Mouse (Mus musculus): ENCODE measurements around the gene Mef2a. TPM values are rescaled to one million over a fixed set of nuclear protein-coding genes. Genes with fewer than 3 reads are reported as not detected.

Mef2a gene
- polyA plus RNA-seq, 1 experiment from 2014 or later, result 38.0 TPM

DNA sequence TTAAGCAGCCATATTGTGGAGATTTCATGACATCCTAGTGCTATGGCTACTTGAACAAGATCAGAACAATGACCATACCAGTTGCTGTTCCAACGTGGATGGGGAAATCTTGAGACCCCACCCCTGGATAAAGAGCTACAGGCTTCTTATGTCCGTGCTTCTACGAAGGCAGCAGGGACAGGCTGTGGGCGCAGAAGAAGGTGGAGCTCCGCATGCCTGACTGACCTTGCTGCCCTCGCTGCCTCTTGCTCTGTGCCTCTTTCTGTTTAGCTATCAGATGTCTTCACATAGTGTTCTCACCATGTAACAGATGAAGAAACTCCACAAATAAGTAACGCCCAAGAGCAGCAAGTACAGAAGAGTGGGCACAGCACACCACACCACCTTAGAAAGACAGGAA, 29.7 kb upstream of the Mef2a start:
- no peaks in the 10 kb centered on the region for H3K4me1 ChIP-seq (ENCODE audit: control insufficient read depth, insufficient read depth, low read depth, low read length)
- no peak overlapping the region for H3K9ac ChIP-seq (ENCODE audit: low read depth, low read length)
- no peaks in the 10 kb centered on the region for H3K9me3 ChIP-seq (ENCODE audit: control insufficient read depth, low read length)
- H3K27me3 ChIP-seq (replicated peaks; ENCODE audit: control insufficient read depth, insufficient read depth, low read length), result no peaks in the 10 kb centered on the region
- ATAC-seq, result no peak
- H3K36me3 ChIP-seq (ENCODE audit: control insufficient read depth, insufficient read depth, low read length), result no peaks in the 10 kb centered on the region
- H3K4me3 ChIP-seq (ENCODE audit: low read length), result no peak overlapping the region
- no peak overlapping the region for H3K4me2 ChIP-seq (ENCODE audit: low read length)
- H3K27ac ChIP-seq (ENCODE audit: low read depth, low read length), result no peak overlapping the region
- 77% methylated on average over 7 of the region's 7 CpGs for WGBS

DNA sequence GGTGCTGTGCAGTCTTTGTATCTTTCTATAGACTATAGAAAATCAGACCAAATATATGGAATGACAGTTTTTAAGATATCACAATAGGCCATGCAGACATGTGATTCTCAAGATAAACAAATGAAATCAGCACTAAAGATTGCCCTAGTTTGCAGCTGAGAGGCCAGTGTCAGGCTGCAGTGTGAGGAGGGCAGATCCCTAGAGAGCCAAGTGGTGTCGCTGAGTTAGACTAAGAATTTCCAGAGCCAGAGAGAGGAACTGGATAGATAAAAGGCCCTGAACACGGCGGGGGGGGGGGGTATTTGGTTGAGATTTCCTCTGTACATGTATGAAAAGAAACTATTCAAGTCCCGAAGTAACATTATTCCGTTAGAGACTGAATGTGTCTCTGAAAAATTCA, 28.7 kb upstream of the Mef2a start:
- H3K27ac ChIP-seq (ENCODE audit: low read depth, low read length), result no peak overlapping the region
- H3K9me3 ChIP-seq (ENCODE audit: control insufficient read depth, low read length), result no peaks in the 10 kb centered on the region
- H3K36me3 ChIP-seq (ENCODE audit: control insufficient read depth, insufficient read depth, low read length), result no peaks in the 10 kb centered on the region
- ATAC-seq, result no peak
- no peak overlapping the region for H3K9ac ChIP-seq (ENCODE audit: low read depth, low read length)
- WGBS, result 65% methylated on average over 5 of the region's 5 CpGs
- no peak overlapping the region for H3K4me2 ChIP-seq (ENCODE audit: low read length)
- no peaks in the 10 kb centered on the region for H3K4me1 ChIP-seq (ENCODE audit: control insufficient read depth, insufficient read depth, low read depth, low read length)
- H3K4me3 ChIP-seq (ENCODE audit: low read length), result no peak overlapping the region
- H3K27me3 ChIP-seq (replicated peaks; ENCODE audit: control insufficient read depth, insufficient read depth, low read length), result no peaks in the 10 kb centered on the region

DNA sequence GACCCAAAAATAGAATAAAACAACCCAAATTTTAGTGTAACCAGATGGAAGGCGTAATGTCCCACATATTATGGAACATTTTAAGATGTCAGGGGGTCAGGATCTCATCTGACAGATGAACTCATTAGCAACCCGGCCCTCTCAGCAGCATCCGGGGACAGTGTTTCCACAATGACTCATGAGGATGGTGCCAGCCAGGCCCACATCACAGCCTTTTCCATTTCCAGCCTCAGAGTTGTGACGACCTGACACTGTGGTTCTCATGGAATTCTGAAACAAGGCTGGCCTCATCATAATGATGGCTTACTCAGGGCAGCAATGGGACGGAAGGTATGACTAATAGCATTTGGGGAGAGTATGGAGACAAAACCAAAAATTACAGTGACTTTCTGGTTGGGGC, 18.1 kb upstream of the Mef2a start:
- Histone ChIP-seq H3K36me3 (ENCODE audit: control insufficient read depth, insufficient read depth, low read length) (no peaks in the 10 kb centered on the region), H3K27me3 (replicated peaks; ENCODE audit: control insufficient read depth, insufficient read depth, low read length) (no peaks in the 10 kb centered on the region), H3K4me2 (ENCODE audit: low read length) (no peak overlapping the region), H3K4me3 (ENCODE audit: low read length) (no peak overlapping the region), H3K4me1 (ENCODE audit: control insufficient read depth, insufficient read depth, low read depth, low read length) (no peaks in the 10 kb centered on the region), H3K9me3 (ENCODE audit: control insufficient read depth, low read length) (no peaks in the 10 kb centered on the region), H3K9ac (ENCODE audit: low read depth, low read length) (no peak overlapping the region), H3K27ac (ENCODE audit: low read depth, low read length) (no peak overlapping the region)
- no peak for ATAC-seq
- 74% methylated on average over 5 of the region's 5 CpGs for WGBS

DNA sequence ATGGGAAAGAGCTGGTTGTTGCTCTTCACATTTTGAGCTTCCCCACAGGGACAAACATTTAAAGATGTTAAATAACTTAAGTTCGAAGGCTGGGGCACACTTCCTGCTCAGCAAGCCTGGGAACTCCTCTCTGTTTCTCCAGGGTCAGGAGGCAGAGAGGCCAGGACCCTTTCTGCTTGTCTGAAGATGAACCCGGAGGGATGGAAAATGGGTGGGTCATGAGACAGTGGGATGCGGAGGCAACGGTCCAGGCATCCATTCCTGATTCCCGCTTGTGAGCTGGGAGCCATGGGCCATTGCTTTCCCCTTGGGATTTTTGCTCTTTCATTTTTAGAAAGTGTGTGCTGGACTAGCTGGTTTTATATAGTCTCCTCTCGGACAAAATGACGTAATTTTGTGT, 17.4 kb upstream of the Mef2a start:
- no peak for ATAC-seq
- H3K4me2 ChIP-seq (ENCODE audit: low read length), result no peak overlapping the region
- no peaks in the 10 kb centered on the region for H3K36me3 ChIP-seq (ENCODE audit: control insufficient read depth, insufficient read depth, low read length)
- no peak overlapping the region for H3K9ac ChIP-seq (ENCODE audit: low read depth, low read length)
- H3K4me1 ChIP-seq (ENCODE audit: control insufficient read depth, insufficient read depth, low read depth, low read length), result no peaks in the 10 kb centered on the region
- no peak overlapping the region for H3K4me3 ChIP-seq (ENCODE audit: low read length)
- no peaks in the 10 kb centered on the region for H3K27me3 ChIP-seq (replicated peaks; ENCODE audit: control insufficient read depth, insufficient read depth, low read length)
- no peaks in the 10 kb centered on the region for H3K9me3 ChIP-seq (ENCODE audit: control insufficient read depth, low read length)
- H3K27ac ChIP-seq (ENCODE audit: low read depth, low read length), result no peak overlapping the region
- 73% methylated on average over 7 of the region's 7 CpGs for WGBS

DNA sequence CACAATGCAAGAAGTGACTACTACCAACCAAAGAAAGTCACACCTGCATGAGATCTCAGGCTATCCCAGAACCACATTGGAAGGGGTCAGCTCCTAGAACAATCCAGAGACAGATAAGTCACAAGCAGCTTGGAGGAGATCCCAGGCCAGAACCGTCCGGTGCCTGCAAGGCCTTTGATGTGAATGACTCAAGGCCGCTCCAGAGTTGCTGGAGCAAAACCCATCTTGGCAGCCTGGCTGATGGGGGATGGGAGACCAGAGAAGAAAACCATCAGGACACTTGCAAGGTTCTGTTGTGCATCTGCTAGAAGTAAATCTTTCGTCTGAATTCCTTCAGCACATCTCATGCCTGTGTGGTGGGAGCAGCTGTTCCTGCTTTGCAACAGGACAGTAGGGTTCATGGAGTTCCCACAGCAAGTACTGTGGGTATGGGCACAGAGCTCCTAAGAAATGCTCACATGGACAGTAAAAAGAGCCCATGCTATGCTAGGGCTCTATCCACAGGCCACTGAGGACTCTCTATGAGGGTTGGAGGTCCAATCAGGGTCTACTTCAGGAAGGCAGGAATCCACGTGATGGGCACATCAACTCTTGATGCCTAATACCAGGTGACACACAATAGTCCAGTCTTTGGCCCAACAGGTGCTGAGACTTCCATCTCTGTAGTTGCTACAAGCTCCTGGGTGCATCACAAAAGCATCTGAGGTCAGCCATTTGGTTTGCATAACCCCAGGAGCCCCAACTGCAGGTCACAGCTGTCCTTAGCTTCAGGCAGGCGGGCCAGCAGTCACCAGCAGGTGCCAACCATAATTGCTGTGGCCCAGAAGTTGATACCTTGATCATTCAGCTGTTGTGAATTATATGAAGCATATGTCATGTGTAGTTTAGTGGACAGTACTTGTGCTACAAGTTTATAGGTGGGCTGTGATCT, 12.5 kb upstream of the Mef2a start:
- Histone ChIP-seq H3K27me3 (replicated peaks; ENCODE audit: control insufficient read depth, insufficient read depth, low read length) (no peaks in the 10 kb centered on the region), H3K4me2 (ENCODE audit: low read length) (no peak overlapping the region), H3K4me1 (ENCODE audit: control insufficient read depth, insufficient read depth, low read depth, low read length) (no peaks in the 10 kb centered on the region), H3K4me3 (ENCODE audit: low read length) (no peak overlapping the region), H3K36me3 (ENCODE audit: control insufficient read depth, insufficient read depth, low read length) (no peaks in the 10 kb centered on the region), H3K27ac (ENCODE audit: low read depth, low read length) (no peak overlapping the region), H3K9ac (ENCODE audit: low read depth, low read length) (no peak overlapping the region), H3K9me3 (ENCODE audit: control insufficient read depth, low read length) (no peaks in the 10 kb centered on the region)
- no peak for ATAC-seq
- WGBS, result 79% methylated on average over 6 of the region's 6 CpGs

DNA sequence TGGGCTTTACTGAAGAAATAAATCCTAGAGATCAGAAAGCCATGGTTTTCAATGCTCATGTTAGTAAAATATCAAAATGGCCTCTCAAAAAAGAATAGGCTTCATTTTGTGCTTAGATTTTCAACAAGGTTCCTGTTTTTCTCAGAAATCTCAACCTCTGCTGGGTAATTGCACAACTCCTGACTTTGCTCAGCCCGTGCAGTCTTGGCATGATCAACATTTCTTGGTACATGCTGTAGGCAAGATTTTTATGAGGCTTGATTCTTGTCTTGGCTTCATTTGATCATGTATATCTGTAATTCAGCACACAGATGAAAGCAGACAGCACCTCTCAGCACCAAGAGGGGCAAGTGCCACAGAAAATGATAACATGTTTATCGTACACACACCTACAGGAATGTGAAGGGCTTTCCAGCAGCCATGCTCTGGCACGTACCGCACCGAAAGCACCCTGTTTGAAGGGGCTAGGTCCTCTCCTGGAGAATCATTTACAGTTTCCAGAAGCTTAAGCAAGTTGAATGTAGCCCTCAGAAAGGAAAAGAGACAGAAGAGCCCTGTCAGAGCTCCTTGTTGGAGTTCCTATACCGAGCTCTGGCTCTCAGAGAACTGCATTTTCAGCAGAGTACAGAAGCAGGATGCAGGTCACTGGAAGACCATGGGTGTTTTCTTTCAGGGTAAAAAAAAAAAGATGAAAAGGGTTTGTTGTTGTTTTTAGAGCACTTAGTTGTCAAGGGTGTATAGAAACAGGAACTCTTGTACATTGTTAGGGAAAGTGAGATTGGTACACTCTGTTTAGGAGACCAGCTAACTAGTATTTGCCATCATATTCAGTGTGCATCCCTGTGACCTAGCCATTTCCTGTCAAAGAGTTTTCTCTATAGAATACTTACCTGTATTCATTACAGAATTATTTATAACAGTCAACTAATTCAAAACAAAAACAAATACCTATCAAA, 7.8 kb upstream of the Mef2a start:
- no peak overlapping the region for H3K4me3 ChIP-seq (ENCODE audit: low read length)
- H3K27ac ChIP-seq (ENCODE audit: low read depth, low read length), result no peak overlapping the region
- no peak overlapping the region for H3K9ac ChIP-seq (ENCODE audit: low read depth, low read length)
- H3K9me3 ChIP-seq (ENCODE audit: control insufficient read depth, low read length), result no peaks in the 10 kb centered on the region
- no peaks in the 10 kb centered on the region for H3K27me3 ChIP-seq (replicated peaks; ENCODE audit: control insufficient read depth, insufficient read depth, low read length)
- H3K4me1 ChIP-seq (ENCODE audit: control insufficient read depth, insufficient read depth, low read depth, low read length), result no peaks in the 10 kb centered on the region
- ATAC-seq, result no peak
- no peaks in the 10 kb centered on the region for H3K36me3 ChIP-seq (ENCODE audit: control insufficient read depth, insufficient read depth, low read length)
- WGBS, result 84% methylated on average over 6 of the region's 6 CpGs
- H3K4me2 ChIP-seq (ENCODE audit: low read length), result no peak overlapping the region

DNA sequence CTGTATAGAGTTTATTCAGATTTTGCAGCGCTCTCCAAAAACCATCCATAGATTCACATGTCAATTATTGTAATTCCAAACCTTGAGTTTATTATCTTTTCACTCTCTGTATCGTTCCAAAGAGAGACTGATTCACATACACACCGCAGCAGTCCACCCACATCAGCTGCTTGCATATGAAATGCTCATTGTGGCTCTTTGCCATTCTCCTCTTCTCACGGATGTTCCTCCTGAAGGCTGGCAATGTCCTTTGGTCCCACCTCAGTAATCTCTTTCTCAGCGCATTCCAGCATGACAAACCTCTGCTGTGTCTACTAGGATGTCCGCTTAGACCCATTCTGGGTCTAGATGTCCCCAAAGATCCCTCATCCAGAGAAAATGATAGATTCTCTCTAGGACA, 4.1 kb upstream of the Mef2a start:
- H3K4me3 ChIP-seq (ENCODE audit: low read length), result no peak overlapping the region
- H3K4me2 ChIP-seq (ENCODE audit: low read length), result no peak overlapping the region
- peaks cover 6% of the 10 kb centered on the region for H3K4me1 ChIP-seq (ENCODE audit: control insufficient read depth, insufficient read depth, low read depth, low read length)
- no peaks in the 10 kb centered on the region for H3K27me3 ChIP-seq (replicated peaks; ENCODE audit: control insufficient read depth, insufficient read depth, low read length)
- no peak for ATAC-seq
- H3K27ac ChIP-seq (ENCODE audit: low read depth, low read length), result no peak overlapping the region
- H3K9me3 ChIP-seq (ENCODE audit: control insufficient read depth, low read length), result no peaks in the 10 kb centered on the region
- WGBS, result 84% methylated on average over 6 of the region's 6 CpGs
- H3K36me3 ChIP-seq (ENCODE audit: control insufficient read depth, insufficient read depth, low read length), result no peaks in the 10 kb centered on the region
- no peak overlapping the region for H3K9ac ChIP-seq (ENCODE audit: low read depth, low read length)

DNA sequence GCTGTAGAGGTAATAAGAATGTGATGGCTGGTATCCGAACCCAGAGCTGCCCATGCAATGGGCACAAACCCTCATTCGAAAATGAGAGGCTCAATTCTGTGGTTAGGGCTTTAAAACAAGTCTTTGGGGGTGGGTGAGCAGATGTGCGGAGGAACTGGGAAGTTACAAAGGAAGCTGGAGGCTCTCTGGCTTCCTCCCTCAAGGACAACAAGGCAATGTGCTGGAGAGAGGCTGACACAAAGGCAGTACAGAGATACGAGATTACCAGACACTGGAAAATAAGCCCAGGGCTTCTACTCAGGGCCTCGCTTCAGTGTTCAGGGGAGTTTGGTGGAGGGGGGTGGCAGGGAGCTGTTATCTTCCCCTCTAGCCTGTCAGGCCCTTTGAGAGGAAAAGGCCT, 1.3 kb upstream of the Mef2a start:
- peak overlapping the region; percentile 100; the same call in 1 of the 2 replicates for H3K9ac ChIP-seq (ENCODE audit: low read depth, low read length)
- 48% methylated on average over 5 of the region's 5 CpGs for WGBS

DNA sequence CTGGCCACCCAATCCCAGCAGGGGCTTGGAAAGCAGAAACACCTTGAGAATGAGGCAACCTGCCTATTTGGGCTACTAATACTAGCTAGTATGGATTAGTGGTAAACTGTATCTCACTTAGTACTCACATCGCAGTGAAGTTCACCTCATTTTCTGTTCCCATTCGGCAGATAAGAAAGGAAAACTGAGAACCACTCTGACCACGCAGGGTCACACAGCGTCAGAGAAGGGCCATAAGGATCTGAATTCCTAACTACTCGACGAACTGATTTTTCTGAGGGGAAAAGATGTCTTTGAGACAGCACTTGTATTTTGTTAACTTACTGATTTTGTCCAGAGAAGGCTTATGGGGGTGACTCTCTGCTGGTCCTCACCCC, 914 bp upstream of the Mef2a start:
- peak overlapping the region; percentile 99 for H3K27ac ChIP-seq (ENCODE audit: low read depth, low read length)
- H3K4me1 ChIP-seq (ENCODE audit: control insufficient read depth, insufficient read depth, low read depth, low read length), result peaks cover 11% of the 10 kb centered on the region
- no peaks in the 10 kb centered on the region for H3K36me3 ChIP-seq (ENCODE audit: control insufficient read depth, insufficient read depth, low read length)
- peak overlapping the region; percentile 88 for H3K4me2 ChIP-seq (ENCODE audit: low read length)
- peak overlapping the region; percentile 82 for H3K4me3 ChIP-seq (ENCODE audit: low read length)
- no peaks in the 10 kb centered on the region for H3K9me3 ChIP-seq (ENCODE audit: control insufficient read depth, low read length)
- no peak for ATAC-seq
- H3K27me3 ChIP-seq (replicated peaks; ENCODE audit: control insufficient read depth, insufficient read depth, low read length), result no peaks in the 10 kb centered on the region
- 18% methylated on average over 6 of the region's 6 CpGs for WGBS
- H3K9ac ChIP-seq (ENCODE audit: low read depth, low read length), result peak overlapping the region; percentile 100

More for the DNA sequence above, 1.3 kb upstream of the Mef2a start:
- H3K27me3 ChIP-seq (replicated peaks; ENCODE audit: control insufficient read depth, insufficient read depth, low read length), result no peaks in the 10 kb centered on the region
- peak overlapping the region; percentile 88 for H3K4me2 ChIP-seq (ENCODE audit: low read length)
- no peak overlapping the region for H3K4me3 ChIP-seq (ENCODE audit: low read length)
- H3K27ac ChIP-seq (ENCODE audit: low read depth, low read length), result peak overlapping the region; percentile 99; the same call in 1 of the 2 replicates
- peaks cover 11% of the 10 kb centered on the region for H3K4me1 ChIP-seq (ENCODE audit: control insufficient read depth, insufficient read depth, low read depth, low read length)
- no peaks in the 10 kb centered on the region for H3K36me3 ChIP-seq (ENCODE audit: control insufficient read depth, insufficient read depth, low read length)
- H3K9me3 ChIP-seq (ENCODE audit: control insufficient read depth, low read length), result no peaks in the 10 kb centered on the region
- no peak for ATAC-seq

All from hindbrain, embryonic 16.5 days (tissue).